Comparison of ENCODE assay signal across 28 mouse cellular contexts in genomic region chr1:190183574-190183973, GRCm38 (mm10).
"Had no signal": no experiment of that assay in that cellular context is flagged by ENCODE, and none has a peak within 500 bp of the region (broad histone marks: within the 10 kb centered on the region; RNA-seq: fewer than 3 reads in every experiment).

No protein-coding gene starts in this region.

- H3K4me3 ChIP-seq: embryonic facial prominence, embryonic 10.5 days; embryonic facial prominence, embryonic 12.5 days; embryonic facial prominence, embryonic 13.5 days; embryonic facial prominence, embryonic 15.5 days; erythroblast, embryonic 14.5 days; forebrain, embryonic 10.5 days; forebrain, embryonic 12.5 days; forebrain, embryonic 13.5 days; forebrain, embryonic 15.5 days; gastrocnemius, adult 2 months; heart, adult 2 months had no signal

- H3K9me3 ChIP-seq: embryonic facial prominence, embryonic 10.5 days; embryonic facial prominence, embryonic 12.5 days; embryonic facial prominence, embryonic 13.5 days; embryonic facial prominence, embryonic 15.5 days; forebrain, embryonic 10.5 days; forebrain, embryonic 12.5 days; forebrain, embryonic 13.5 days; forebrain, embryonic 15.5 days had no signal

- DNase-seq: cerebellum, adult 2 months; cerebellum, adult 8-10 months; cerebellum, adult 9-10 months; cerebellum, adult 9-11 months; cerebellum, postnatal 10 days; cerebellum, postnatal 14 days; cerebellum, postnatal 25 days; cerebellum, postnatal 36 days; embryo, embryonic 11 days; forebrain, postnatal 0 days; gastrocnemius, adult 2 months; gastrocnemius, postnatal 10 days; gastrocnemius, postnatal 14 days; gastrocnemius, postnatal 25 days; gastrocnemius, postnatal 36 days; heart, adult 18-20 months; heart, adult 2 months had no signal

- H3K27me3 ChIP-seq: embryonic facial prominence, embryonic 13.5 days; embryonic facial prominence, embryonic 15.5 days had no signal

- H3K36me3 ChIP-seq: embryonic facial prominence, embryonic 10.5 days; embryonic facial prominence, embryonic 12.5 days; embryonic facial prominence, embryonic 13.5 days; embryonic facial prominence, embryonic 15.5 days; forebrain, embryonic 10.5 days; forebrain, embryonic 12.5 days; forebrain, embryonic 15.5 days had no signal

- H3K9ac ChIP-seq: embryonic facial prominence, embryonic 12.5 days; embryonic facial prominence, embryonic 13.5 days; embryonic facial prominence, embryonic 15.5 days; forebrain, embryonic 12.5 days; forebrain, embryonic 13.5 days; forebrain, embryonic 15.5 days; forebrain, postnatal 0 days had no signal

- H3K27ac ChIP-seq: embryonic facial prominence, embryonic 10.5 days; embryonic facial prominence, embryonic 12.5 days; embryonic facial prominence, embryonic 13.5 days; embryonic facial prominence, embryonic 15.5 days; forebrain, embryonic 10.5 days; forebrain, embryonic 12.5 days; forebrain, embryonic 13.5 days; forebrain, embryonic 15.5 days; gastrocnemius, adult 2 months; heart, adult 2 months had no signal

- H3K4me1 ChIP-seq: embryonic facial prominence, embryonic 12.5 days; embryonic facial prominence, embryonic 13.5 days; embryonic facial prominence, embryonic 15.5 days; forebrain, embryonic 13.5 days; forebrain, embryonic 15.5 days had no signal

- H3K4me2 ChIP-seq: embryonic facial prominence, embryonic 12.5 days; embryonic facial prominence, embryonic 13.5 days; embryonic facial prominence, embryonic 15.5 days; forebrain, embryonic 12.5 days; forebrain, embryonic 13.5 days; forebrain, embryonic 15.5 days had no signal

- ATAC-seq: forebrain, embryonic 13.5 days; forebrain, embryonic 14.5 days; forebrain, embryonic 15.5 days; forebrain, embryonic 16.5 days; forebrain, postnatal 0 days had no signal
